10 mouse cellular contexts compared by ENCODE assay signal in the genomic region with DNA sequence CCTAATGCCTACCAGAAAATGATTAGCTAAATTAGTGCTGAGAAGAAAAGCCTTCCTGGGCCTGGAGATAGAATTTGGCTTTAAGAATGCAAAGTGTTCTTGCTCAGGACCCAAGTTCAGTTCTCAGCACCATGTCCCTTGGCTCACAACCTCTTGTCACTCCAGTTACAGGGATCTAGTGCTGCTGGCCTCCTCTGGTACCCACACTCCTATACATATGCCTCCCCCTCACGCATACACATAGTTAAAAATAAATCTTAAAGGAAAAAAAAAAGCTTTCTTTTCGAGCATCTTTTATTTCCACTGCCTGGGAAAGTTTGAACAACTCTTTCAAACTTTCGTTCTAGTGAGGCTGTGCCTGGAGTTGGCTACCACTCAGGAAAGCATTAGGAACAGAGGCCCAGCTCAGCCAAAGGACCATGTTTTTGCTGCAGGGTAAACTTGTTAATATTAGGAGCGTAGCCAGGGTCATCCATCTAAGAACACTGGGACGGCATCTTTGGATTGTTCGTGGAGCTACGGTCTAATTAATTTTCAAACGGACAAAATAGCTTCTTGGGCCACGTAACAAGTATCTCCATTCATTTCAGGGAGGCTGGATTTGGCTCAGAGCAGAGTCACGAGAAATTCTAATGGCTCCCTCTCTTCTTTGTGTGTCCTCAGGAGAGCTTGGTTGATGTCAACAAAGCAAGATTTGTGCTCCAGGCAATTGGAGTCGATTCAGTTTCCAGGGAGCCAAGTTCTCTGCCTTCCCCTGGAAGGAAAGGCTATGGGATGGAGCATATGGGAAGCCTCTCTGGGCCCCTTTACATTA.
DNase-seq lines count a peak whose midpoint lies in the region; ATAC-seq lines count a peak whose summit lies in the region.
"Had no signal": no experiment of that assay in that cellular context is flagged by ENCODE, and none has a peak within 500 bp of the region (broad histone marks: within the 10 kb centered on the region; RNA-seq: fewer than 3 reads in every experiment).

No protein-coding gene starts in this region.

- H3K27me3 ChIP-seq in embryonic facial prominence, embryonic 13.5 days = no peaks in the 10 kb centered on the region
- no peaks in the 10 kb centered on the region for H3K27me3 ChIP-seq in embryonic facial prominence, embryonic 10.5 days (replicated peaks; ENCODE audit: low read depth, poor library complexity, severe bottlenecking)
- H3K27me3 ChIP-seq in hindbrain, embryonic 14.5 days (ENCODE audit: control insufficient read depth, insufficient read depth, low read length) = peaks cover 38% of the 10 kb centered on the region
- H3K27me3 ChIP-seq in midbrain, embryonic 13.5 days = peaks cover 56% of the 10 kb centered on the region
- H3K27me3 ChIP-seq: heart, embryonic 13.5 days; liver, embryonic 13.5 days had no signal

- peak overlapping the region; percentile 58 for H3K27ac ChIP-seq in embryonic facial prominence, embryonic 13.5 days
- H3K27ac ChIP-seq in embryonic facial prominence, embryonic 10.5 days (replicated peaks) = no peak overlapping the region
- H3K27ac ChIP-seq in hindbrain, embryonic 14.5 days = peak overlapping the region; percentile 47; the same call in 1 of the 2 replicates
- H3K27ac ChIP-seq in midbrain, embryonic 13.5 days = 0 out of 2 replicates have a peak overlapping the region, but pooled peaks have one; percentile 5
- H3K27ac ChIP-seq: heart, embryonic 13.5 days; liver, embryonic 13.5 days had no signal

- no peaks in the 10 kb centered on the region for H3K9me3 ChIP-seq in embryonic facial prominence, embryonic 13.5 days
- H3K9me3 ChIP-seq in embryonic facial prominence, embryonic 10.5 days = no peaks in the 10 kb centered on the region
- no peaks in the 10 kb centered on the region for H3K9me3 ChIP-seq in hindbrain, embryonic 14.5 days (ENCODE audit: control insufficient read depth, low read length)
- no peaks in the 10 kb centered on the region for H3K9me3 ChIP-seq in midbrain, embryonic 13.5 days
- H3K9me3 ChIP-seq: heart, embryonic 13.5 days; liver, embryonic 13.5 days had no signal

- peaks cover 9% of the 10 kb centered on the region; the same call in 1 of the 2 replicates for H3K4me1 ChIP-seq in embryonic facial prominence, embryonic 13.5 days
- H3K4me1 ChIP-seq in embryonic facial prominence, embryonic 10.5 days = peaks cover 28% of the 10 kb centered on the region
- peaks cover 12% of the 10 kb centered on the region for H3K4me1 ChIP-seq in hindbrain, embryonic 14.5 days (replicated peaks; ENCODE audit: control insufficient read depth, insufficient read depth, low read length)
- peaks cover 29% of the 10 kb centered on the region for H3K4me1 ChIP-seq in midbrain, embryonic 13.5 days (replicated peaks)
- H3K4me1 ChIP-seq: heart, embryonic 13.5 days; liver, embryonic 13.5 days had no signal

- H3K36me3 ChIP-seq in embryonic facial prominence, embryonic 13.5 days = no peaks in the 10 kb centered on the region
- no peaks in the 10 kb centered on the region for H3K36me3 ChIP-seq in embryonic facial prominence, embryonic 10.5 days (replicated peaks)
- no peaks in the 10 kb centered on the region for H3K36me3 ChIP-seq in hindbrain, embryonic 14.5 days (replicated peaks; ENCODE audit: control insufficient read depth, insufficient read depth)
- no peaks in the 10 kb centered on the region for H3K36me3 ChIP-seq in midbrain, embryonic 13.5 days
- H3K36me3 ChIP-seq: heart, embryonic 13.5 days; liver, embryonic 13.5 days had no signal

- 45% methylated on average over 11 of the region's 11 CpGs for WGBS in embryonic facial prominence, embryonic 13.5 days
- 54% methylated on average over 11 of the region's 11 CpGs for WGBS in embryonic facial prominence, embryonic 10.5 days
- WGBS in hindbrain, embryonic 14.5 days = 36% methylated on average over 11 of the region's 11 CpGs
- WGBS in midbrain, embryonic 13.5 days = 51% methylated on average over 11 of the region's 11 CpGs

- H3K4me3 ChIP-seq in embryonic facial prominence, embryonic 13.5 days = no peak overlapping the region
- no peak overlapping the region for H3K4me3 ChIP-seq in embryonic facial prominence, embryonic 10.5 days
- H3K4me3 ChIP-seq in hindbrain, embryonic 14.5 days (replicated peaks; ENCODE audit: low read length) = no peak overlapping the region
- H3K4me3 ChIP-seq in midbrain, embryonic 13.5 days (replicated peaks) = no peak overlapping the region
- H3K4me3 ChIP-seq: heart, embryonic 13.5 days; liver, embryonic 13.5 days had no signal

- no peak overlapping the region for H3K9ac ChIP-seq in embryonic facial prominence, embryonic 13.5 days
- H3K9ac ChIP-seq in hindbrain, embryonic 14.5 days = no peak overlapping the region
- H3K9ac ChIP-seq in midbrain, embryonic 13.5 days (replicated peaks) = no peak overlapping the region
- H3K9ac ChIP-seq: heart, embryonic 13.5 days; liver, embryonic 13.5 days had no signal

- H3K4me2 ChIP-seq in embryonic facial prominence, embryonic 13.5 days = no peak overlapping the region
- no peak overlapping the region for H3K4me2 ChIP-seq in hindbrain, embryonic 14.5 days (replicated peaks)
- H3K4me2 ChIP-seq in midbrain, embryonic 13.5 days (replicated peaks) = no peak overlapping the region
- H3K4me2 ChIP-seq: heart, embryonic 13.5 days; liver, embryonic 13.5 days had no signal

- no peak for ATAC-seq in embryonic facial prominence, embryonic 13.5 days (ENCODE audit: insufficient number of reproducible peaks, insufficient read depth, low FRiP score, low TSS enrichment, low read depth)
- peak; percentile 89 for ATAC-seq in hindbrain, embryonic 14.5 days (ENCODE audit: low FRiP score)
- peak; percentile 34; the same call in 1 of the 2 replicates for ATAC-seq in midbrain, embryonic 13.5 days
- no peak for ATAC-seq in megakaryocyte-erythroid progenitor cell, adult 5-6 weeks (replicated peaks; ENCODE audit: low FRiP score, low TSS enrichment, poor library complexity, severe bottlenecking)

- no peak for DNase-seq in embryonic facial prominence, embryonic 10.5 days (ENCODE audit: low spot score)
- DNase-seq in brain, adult 2 months (ENCODE audit: low read depth, low spot score) = peak; percentile 81
- peak; percentile 66 for DNase-seq in hindbrain, embryonic 14.5 days (ENCODE audit: low spot score)
- DNase-seq in kidney, adult 11 months = no peak
- no peak for DNase-seq in thymus, postnatal 0 days (ENCODE audit: low spot score)
- DNase-seq: liver, embryonic 13.5 days had no signal

Comparison
In these comparisons a context has a peak if more than half of its experiments do, and no peak if none do; other contexts are left out.
1. ATAC-seq: peak in hindbrain, embryonic 14.5 days (single experiment) and midbrain, embryonic 13.5 days (single experiment); none in embryonic facial prominence, embryonic 13.5 days (single experiment) and megakaryocyte-erythroid progenitor cell, adult 5-6 weeks (single experiment).
2. DNase-seq: peak in brain, adult 2 months (single experiment) and hindbrain, embryonic 14.5 days (single experiment); none in embryonic facial prominence, embryonic 10.5 days (single experiment), kidney, adult 11 months (single experiment) and thymus, postnatal 0 days (single experiment).